ENCODE assay signal across 7 mouse cellular contexts in the genomic region with DNA sequence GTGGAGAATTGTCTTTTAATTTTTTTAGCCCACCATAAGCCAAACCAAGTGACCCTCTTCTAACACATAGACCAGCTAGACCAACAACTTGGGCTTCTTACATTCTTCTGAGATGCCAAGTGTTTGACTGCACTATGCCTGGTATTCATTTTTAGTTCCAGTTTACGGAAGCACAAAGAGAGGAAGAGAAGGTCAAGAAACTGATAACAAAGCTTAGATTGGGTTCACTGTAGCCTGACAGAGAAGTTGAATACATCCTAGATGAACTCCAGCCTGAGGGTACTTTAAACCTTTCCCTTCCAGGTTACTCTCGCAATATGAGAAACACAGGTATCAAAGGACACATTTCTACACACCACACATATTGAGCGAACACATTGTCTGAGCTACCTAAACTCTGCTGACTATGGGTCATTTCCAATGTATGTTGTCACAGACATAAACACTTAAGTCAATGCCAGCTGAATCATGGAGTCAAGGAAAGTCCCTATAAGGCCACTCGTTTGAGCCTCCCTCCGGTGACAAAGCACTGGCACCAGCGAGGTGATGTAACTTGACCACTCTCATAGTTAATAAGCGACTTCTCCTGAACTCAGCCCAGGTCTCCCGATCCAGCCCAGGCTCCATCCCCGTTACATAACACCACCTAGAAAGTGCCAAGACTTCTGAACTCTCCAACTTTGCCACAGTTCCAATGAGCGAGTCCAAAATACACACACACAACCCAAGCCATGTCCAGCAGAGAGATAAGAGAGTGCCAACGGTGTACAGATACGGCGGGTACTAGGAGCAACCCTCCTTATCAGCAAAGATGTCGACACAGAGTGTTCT. TPM values are rescaled to one million over a fixed set of nuclear protein-coding genes. Genes with fewer than 3 reads are reported as not detected.
DNase-seq lines count a peak whose midpoint lies in the region.

No protein-coding gene starts in this region.

- DNase-seq in adrenal gland, postnatal 36 days: peak; percentile 17 to 43
- DNase-seq in heart, adult 8-10 months (ENCODE audit: low spot score): peak; percentile 89
- DNase-seq in kidney, postnatal 10 days: peak; percentile 56
- peak; percentile 24 to 56 for DNase-seq in lung, postnatal 4 days
- DNase-seq in thymus, postnatal 14 days: no peak
- DNase-seq in retina, postnatal 1 day: no peak
- DNase-seq in layer of hippocampus, adult 18-20 months (ENCODE audit: low spot score in 2 of 2): no peak

RNA-seq across cellular contexts. Expression of a gene that starts 5.8 kb away (rescaled TPM):
- total RNA-seq in adrenal gland, postnatal 36 days (2021): 1 to 10 TPM; 1.2 to 2.8 TPM
- 1 to 10 TPM in 2 of 4 experiments, under 1 TPM in 2; 0.75 to 1.7 (median 1.1) TPM for total RNA-seq in heart, adult 8-10 months (2022)
- total RNA-seq in layer of hippocampus, adult 18-20 months (2021): 1 to 10 TPM; 1.3 to 1.5 TPM

Comparison
In these comparisons a context has a peak if more than half of its experiments do, and no peak if none do; other contexts are left out.
1. DNase-seq: peak in adrenal gland, postnatal 36 days (2 of 2), heart, adult 8-10 months (single experiment), kidney, postnatal 10 days (single experiment) and lung, postnatal 4 days (2 of 2); none in thymus, postnatal 14 days (single experiment), retina, postnatal 1 day (single experiment) and layer of hippocampus, adult 18-20 months (0 of 2).